Mouse (Mus musculus) E14TG2a.4 (cell line): ENCODE results near the gene Tamm41.

Experiments used
- H3K27me3 ChIP-seq: 2 replicates; pipeline ENCODE4 v1.6.1; 2014; ENCODE audit warnings: low read length, control low read depth; ENCODE audit not compliant: insufficient read depth
- H3K36me3 ChIP-seq: 2 replicates; pipeline ENCODE4 v1.6.1; 2014; ENCODE audit warnings: low read length, control low read depth; ENCODE audit not compliant: insufficient read depth
- H3K4me1 ChIP-seq: replicated peaks from 2 replicates; pipeline ENCODE4 v1.6.1; 2014; ENCODE audit warnings: low read depth, low read length, control low read depth
- H3K4me3 ChIP-seq: replicated peaks from 2 replicates; pipeline ENCODE4 v1.5.1; 2014; ENCODE audit warnings: mild to moderate bottlenecking, low read length
- H3K9me3 ChIP-seq: 2 replicates; pipeline ENCODE4 v1.6.1; 2014; ENCODE audit warnings: low read length, control low read depth
- CTCF ChIP-seq: conservative IDR thresholded peaks from 2 replicates; pipeline ENCODE4 v1.5.1; 2014; ENCODE audit warnings: low read length
- NANOG ChIP-seq: IDR thresholded peaks from 2 replicates; pipeline ENCODE4 v1.6.1; 2014; ENCODE audit warnings: borderline replicate concordance, low read length, mixed read lengths
- POU5F1 ChIP-seq: IDR thresholded peaks from 2 replicates; pipeline ENCODE4 v1.6.1; 2014; ENCODE audit warnings: low read length, borderline replicate concordance

Gene Tamm41

DNA sequence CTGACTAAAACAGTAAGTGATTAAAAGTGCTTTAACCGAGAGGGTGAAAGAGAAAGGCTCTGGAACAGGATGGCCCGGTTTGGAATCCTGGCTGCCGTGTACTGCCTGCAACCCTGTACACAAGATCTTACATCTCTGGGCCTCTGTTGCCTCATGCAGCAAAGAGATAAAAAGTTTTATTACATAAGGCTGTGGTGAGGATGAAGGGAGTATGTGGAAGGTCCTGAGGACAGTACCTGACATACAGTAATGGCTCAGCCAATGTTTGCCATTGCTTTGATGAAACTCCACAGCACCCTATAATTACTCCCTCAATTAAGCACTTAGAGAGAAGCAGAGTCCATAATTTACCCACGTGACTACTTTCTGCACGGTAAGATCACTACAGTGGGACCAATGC is 40.8 kb downstream of the Tamm41 start:
- Histone ChIP-seq H3K27me3 (no peaks in the 10 kb centered on the region), H3K4me1 (no peaks in the 10 kb centered on the region), H3K9me3 (no peaks in the 10 kb centered on the region), H3K36me3 (peaks cover 15% of the 10 kb centered on the region), H3K4me3 (no peak overlapping the region)
- TF ChIP-seq POU5F1 (no peak), CTCF (no peak), NANOG (no peak)

DNA sequence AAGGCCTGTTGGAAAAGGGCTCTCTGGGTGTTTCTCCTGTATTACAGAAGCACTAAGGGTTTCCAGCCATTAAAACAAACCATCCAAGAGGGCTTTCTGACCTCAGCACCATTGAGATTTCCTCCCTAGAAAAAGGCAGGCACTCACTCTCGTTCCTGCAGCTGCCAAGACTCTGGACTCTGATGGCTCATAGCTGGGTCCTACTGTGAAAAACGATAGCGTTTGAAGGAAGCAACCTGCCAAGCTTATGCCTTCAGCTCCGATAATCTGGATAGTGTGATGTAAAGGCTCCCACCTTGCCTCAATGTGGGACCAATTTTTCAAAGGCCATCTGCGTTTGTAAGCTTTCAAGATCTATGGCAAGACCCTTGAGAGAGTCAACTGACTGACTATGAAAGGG is 43.6 kb downstream of the Tamm41 start:
- Histone ChIP-seq H3K9me3 (no peaks in the 10 kb centered on the region), H3K4me3 (no peak overlapping the region), H3K36me3 (no peaks in the 10 kb centered on the region), H3K27me3 (no peaks in the 10 kb centered on the region), H3K4me1 (no peaks in the 10 kb centered on the region)
- TF ChIP-seq NANOG (no peak), POU5F1 (no peak), CTCF (no peak)

DNA sequence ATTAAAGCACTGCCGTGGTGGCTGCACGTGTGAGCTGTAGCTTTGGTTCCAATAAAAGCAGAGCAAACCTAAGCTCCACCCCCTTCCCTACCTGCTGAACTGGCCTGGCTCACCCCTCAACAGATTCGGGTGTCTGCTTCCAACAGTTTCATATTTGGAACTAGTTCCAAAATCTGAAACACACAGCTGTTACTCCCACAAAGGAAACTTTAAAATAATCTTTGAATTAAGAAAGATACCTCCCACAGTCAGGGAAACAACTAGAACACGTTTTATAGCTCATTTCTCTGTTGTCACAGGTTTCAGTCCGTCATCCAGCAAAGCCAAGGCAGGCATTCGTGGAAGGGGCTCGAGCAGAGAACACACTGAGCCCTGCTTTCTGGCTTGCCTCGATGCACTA is 44.0 kb downstream of the Tamm41 start:
- no peak for TF ChIP-seq NANOG
- H3K9me3 ChIP-seq, result no peaks in the 10 kb centered on the region
- no peaks in the 10 kb centered on the region; the same call in 1 of the 2 replicates for H3K27me3 ChIP-seq
- H3K36me3 ChIP-seq, result no peaks in the 10 kb centered on the region
- no peak overlapping the region for H3K4me3 ChIP-seq
- H3K4me1 ChIP-seq, result no peaks in the 10 kb centered on the region

DNA sequence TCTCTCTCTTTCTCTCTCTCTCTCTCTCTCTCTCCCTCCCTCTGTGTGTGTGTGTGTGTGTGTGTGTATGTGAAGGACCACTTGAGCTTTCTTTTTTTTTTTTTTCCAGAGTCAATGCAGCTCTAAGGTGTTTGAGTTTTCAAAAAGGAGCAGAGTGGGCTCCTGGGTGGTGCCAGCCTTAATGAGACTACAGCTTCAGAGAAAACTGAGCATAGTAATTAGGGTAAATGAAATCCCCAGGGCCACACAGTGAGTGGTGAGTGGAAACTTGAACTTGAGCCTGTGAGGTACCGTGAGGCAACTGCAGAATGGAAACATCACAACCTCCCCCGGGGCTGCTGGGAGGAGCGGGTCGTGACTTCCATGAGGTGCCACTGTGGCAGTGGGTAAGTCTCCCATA is 45.8 kb downstream of the Tamm41 start:
- H3K27me3 ChIP-seq, result no peaks in the 10 kb centered on the region; the same call in 1 of the 2 replicates
- H3K4me1 ChIP-seq, result no peaks in the 10 kb centered on the region
- no peaks in the 10 kb centered on the region for H3K9me3 ChIP-seq
- H3K36me3 ChIP-seq, result no peaks in the 10 kb centered on the region
- H3K4me3 ChIP-seq, result no peak overlapping the region
- no peak for TF ChIP-seq CTCF

DNA sequence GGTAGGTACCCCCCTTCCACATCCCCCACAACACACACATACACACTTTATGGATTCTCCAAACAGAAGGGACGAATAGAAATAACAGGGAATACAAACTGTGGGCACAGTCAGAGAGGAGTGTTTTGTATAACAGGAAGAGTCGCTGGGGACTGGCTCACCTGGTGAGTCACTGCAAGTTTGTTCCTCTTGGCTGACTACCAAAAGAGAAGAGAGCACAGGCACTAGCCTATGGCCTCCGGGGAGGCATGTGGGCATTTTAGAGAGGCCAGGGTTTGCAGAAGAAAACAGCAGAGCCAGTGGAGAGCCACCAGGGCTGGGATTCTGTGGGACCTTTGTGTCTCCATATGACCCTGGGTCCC is 49.1 kb downstream of the Tamm41 start:
- H3K36me3 ChIP-seq, result no peaks in the 10 kb centered on the region
- TF ChIP-seq CTCF, result no peak
- TF ChIP-seq NANOG, result no peak
- TF ChIP-seq POU5F1, result no peak
- H3K27me3 ChIP-seq, result no peaks in the 10 kb centered on the region; the same call in 1 of the 2 replicates
- no peak overlapping the region for H3K4me3 ChIP-seq
- H3K9me3 ChIP-seq, result no peaks in the 10 kb centered on the region
- H3K4me1 ChIP-seq, result no peaks in the 10 kb centered on the region

DNA sequence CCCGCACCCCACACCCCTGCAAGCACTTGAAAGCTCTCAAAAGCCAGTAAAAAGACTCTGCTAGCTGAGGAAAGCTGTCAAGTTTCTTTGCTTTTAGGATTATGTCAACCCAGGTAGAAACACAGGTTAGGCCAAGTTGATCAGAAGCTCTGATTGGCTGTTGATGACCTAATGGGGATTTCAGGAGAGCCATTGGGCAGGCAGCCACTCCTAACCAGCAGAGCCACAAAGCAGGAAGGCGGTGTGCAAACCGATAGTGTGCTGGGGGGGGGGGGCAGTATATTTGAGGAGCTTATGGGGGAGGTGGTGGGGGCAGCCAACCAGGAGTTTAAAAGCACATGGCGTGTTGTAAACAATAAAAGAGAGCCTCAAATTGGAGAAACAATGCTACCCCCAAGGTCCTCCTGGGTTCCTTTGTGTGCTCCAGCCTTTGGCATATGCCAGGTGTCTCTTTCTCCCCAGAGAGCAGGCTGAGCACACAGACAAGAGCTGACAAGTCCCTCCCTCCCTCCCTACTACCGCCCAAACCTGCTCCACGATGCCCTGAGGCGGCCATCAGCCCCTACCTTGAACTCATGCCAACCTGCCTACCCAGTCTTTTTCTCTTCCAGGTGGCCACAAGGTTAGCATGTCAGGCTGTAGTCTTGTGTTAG is 49.6 kb downstream of the Tamm41 start:
- H3K4me3 ChIP-seq, result no peak overlapping the region
- H3K27me3 ChIP-seq, result no peaks in the 10 kb centered on the region; the same call in 1 of the 2 replicates
- H3K4me1 ChIP-seq, result no peaks in the 10 kb centered on the region
- no peaks in the 10 kb centered on the region for H3K36me3 ChIP-seq
- no peaks in the 10 kb centered on the region for H3K9me3 ChIP-seq
- TF ChIP-seq POU5F1 (no peak), CTCF (no peak), NANOG (no peak)

DNA sequence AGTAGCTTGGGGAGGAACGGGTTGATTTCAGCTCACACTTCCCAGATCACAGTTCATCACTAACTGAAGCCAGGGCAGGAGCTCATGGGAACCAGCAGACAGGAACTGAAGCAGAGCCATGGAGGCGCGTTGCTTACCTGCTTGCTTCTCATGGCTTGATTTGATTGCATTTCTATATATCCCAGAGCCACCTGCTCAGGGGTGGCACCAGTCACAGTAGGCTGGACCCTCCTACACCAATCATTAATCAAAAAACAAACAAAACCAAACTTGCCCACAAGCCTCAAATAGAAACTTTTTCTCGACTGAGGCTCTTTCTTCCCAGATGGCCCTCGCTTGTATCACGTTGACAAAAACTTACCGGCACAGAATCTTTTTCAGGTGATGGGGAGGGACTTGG is 55.0 kb downstream of the Tamm41 start:
- no peaks in the 10 kb centered on the region for H3K9me3 ChIP-seq
- no peaks in the 10 kb centered on the region for H3K4me1 ChIP-seq
- H3K27me3 ChIP-seq, result peaks cover 5% of the 10 kb centered on the region
- TF ChIP-seq POU5F1 (no peak), CTCF (no peak), NANOG (no peak)
- no peaks in the 10 kb centered on the region for H3K36me3 ChIP-seq
- H3K4me3 ChIP-seq, result no peak overlapping the region

DNA sequence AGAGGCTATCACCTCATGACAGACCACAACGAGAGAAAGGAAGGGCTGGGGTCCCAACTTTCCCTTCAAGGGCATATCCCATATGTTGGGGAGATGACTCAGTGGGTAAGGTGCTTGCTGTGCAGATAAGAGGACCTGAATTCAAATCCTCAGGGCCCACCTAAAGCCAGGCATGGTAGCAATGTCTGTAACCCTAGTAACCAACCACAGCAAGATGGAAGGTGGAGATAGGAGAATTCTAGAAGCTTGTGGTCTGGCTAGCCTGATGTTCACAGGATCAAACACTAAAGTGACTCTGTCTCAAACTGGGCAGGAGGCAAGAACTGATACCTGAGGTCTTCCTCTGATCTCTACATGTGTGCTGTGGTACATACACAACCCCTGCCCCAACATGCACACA is 58.0 kb downstream of the Tamm41 start:
- H3K27me3 ChIP-seq, result peaks cover 5% of the 10 kb centered on the region
- H3K4me3 ChIP-seq, result no peak overlapping the region
- H3K4me1 ChIP-seq, result no peaks in the 10 kb centered on the region
- no peaks in the 10 kb centered on the region for H3K36me3 ChIP-seq
- no peaks in the 10 kb centered on the region for H3K9me3 ChIP-seq
- TF ChIP-seq CTCF (no peak), POU5F1 (no peak), NANOG (no peak)

DNA sequence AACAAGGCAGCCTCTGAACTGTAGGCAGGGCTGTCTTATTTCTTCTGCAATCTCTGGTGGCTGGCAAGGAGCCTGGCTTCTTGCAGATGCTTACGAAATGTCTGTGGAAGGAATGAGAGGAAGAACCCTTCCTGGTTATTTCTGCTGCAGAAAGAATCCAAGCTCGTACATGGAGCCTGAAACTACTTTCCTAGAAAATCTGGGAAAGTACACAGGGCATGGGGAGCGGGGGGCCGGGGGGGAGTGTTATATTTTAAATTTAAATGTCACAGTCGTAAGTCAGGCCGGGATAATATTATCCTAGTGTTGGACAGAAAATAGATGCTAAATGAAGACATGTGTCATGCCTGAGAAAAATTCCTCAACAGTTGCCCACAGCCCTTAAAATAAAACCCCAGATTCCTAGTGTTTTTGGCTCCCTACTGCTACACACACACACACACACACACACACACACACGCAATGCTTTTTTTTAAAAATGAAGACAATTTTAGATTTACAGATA is 60.7 kb downstream of the Tamm41 start:
- Histone ChIP-seq H3K27me3 (peaks cover 2% of the 10 kb centered on the region; the same call in 1 of the 2 replicates), H3K9me3 (no peaks in the 10 kb centered on the region), H3K4me3 (no peak overlapping the region), H3K4me1 (0 out of 2 replicates have a peak, but pooled peaks cover 4% of the 10 kb centered on the region), H3K36me3 (no peaks in the 10 kb centered on the region)
- TF ChIP-seq NANOG (no peak), POU5F1 (no peak), CTCF (no peak)
